Mouse (Mus musculus): ENCODE results near the gene Slc44a5.

DNA sequence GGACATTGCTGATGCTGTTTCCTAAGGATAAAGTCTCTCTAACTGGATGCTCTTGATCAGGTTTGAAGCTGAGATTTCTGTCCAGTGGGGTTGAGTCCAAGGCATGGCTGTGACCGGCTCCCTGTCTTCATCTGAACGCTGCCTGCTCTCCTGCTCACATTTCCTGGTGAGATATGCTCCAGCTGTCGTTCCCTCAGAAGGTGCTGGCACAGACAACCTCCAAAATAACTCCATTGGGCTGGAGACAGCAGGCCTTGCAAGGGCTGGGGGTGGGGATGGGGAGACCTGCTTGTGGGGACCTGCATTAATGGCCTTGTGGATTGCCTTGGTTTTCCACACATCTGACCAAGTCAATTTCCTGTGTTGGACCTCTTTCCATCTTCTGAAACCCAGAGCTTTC is 311.0 kb downstream of the Slc44a5 start:
- TF ChIP-seq CTCF (IDR thresholded peaks at IDR 0.05; ENCODE audit: borderline replicate concordance, control insufficient read depth, extremely low read depth, insufficient read depth, low read length, poor library complexity) (no peak), POLR2A (IDR thresholded peaks at IDR 0.05; ENCODE audit: control insufficient read depth, extremely low read depth, insufficient read depth, low read length, poor library complexity) (no peak)

Data from thymus, adult 2 months (tissue).